Mouse (Mus musculus) embryo, embryonic 11 days (tissue): ENCODE results near the gene 9430015G10Rik.
"Not testable (repeated sequence)": the region's sequence is repeated elsewhere in the genome, so short reads cannot be mapped to it uniquely, and the experiment has no call there.

Experiments
- DNase-seq: peaks from one replicate; pipeline ENCODE4 v3.0.0-alpha.2; 2015

Gene 9430015G10Rik

GRCm38 (mm10) chr4:156099427-156099826, 10.4 kb upstream of the 9430015G10Rik start:
- DNase-seq = no peak

- DNase-seq = no peak
Measured at GRCm38 (mm10) chr4:156100501-156100900, 9.3 kb upstream of the 9430015G10Rik start.

- DNase-seq = peak; percentile 14
Measured at GRCm38 (mm10) chr4:156101481-156101903, 8.3 kb upstream of the 9430015G10Rik start.

- no peak for DNase-seq
Measured at GRCm38 (mm10) chr4:156103342-156103741, 6.4 kb upstream of the 9430015G10Rik start.

GRCm38 (mm10) chr4:156108606-156109546, 906 bp upstream of the 9430015G10Rik start:
- DNase-seq = peak; percentile 84

GRCm38 (mm10) chr4:156124077-156124476, 14.3 kb downstream of the 9430015G10Rik start:
- DNase-seq = no peak

- no peak for DNase-seq
Measured at GRCm38 (mm10) chr4:156125393-156125792, 15.6 kb downstream of the 9430015G10Rik start.

GRCm38 (mm10) chr4:156126841-156127240, 17.1 kb downstream of the 9430015G10Rik start:
- DNase-seq = no peak

- DNase-seq = no peak
Measured at GRCm38 (mm10) chr4:156128746-156129145, 19.0 kb downstream of the 9430015G10Rik start.

- DNase-seq = no peak
Measured at GRCm38 (mm10) chr4:156130436-156130835, 20.7 kb downstream of the 9430015G10Rik start, which contains the start of gene Rnf223. TSS of gene Rnf223 (plus strand) at chr4:156130513.

- no peak for DNase-seq
Measured at GRCm38 (mm10) chr4:156130940-156131339, 21.2 kb downstream of the 9430015G10Rik start.

- no peak for DNase-seq
Measured at GRCm38 (mm10) chr4:156133334-156133733, 23.6 kb downstream of the 9430015G10Rik start.

- DNase-seq = no peak
Measured at GRCm38 (mm10) chr4:156133943-156134605, 24.3 kb downstream of the 9430015G10Rik start.

- DNase-seq = no peak
Measured at GRCm38 (mm10) chr4:156135112-156135511, 25.3 kb downstream of the 9430015G10Rik start.

- no peak for DNase-seq
Measured at GRCm38 (mm10) chr4:156135801-156136200, 26.0 kb downstream of the 9430015G10Rik start.

GRCm38 (mm10) chr4:156136285-156137100, 26.7 kb downstream of the 9430015G10Rik start:
- DNase-seq = no peak

GRCm38 (mm10) chr4:156150887-156151286, 41.1 kb downstream of the 9430015G10Rik start:
- not testable (repeated sequence) for DNase-seq

- DNase-seq = no peak
Measured at GRCm38 (mm10) chr4:156154771-156155170, 45.0 kb downstream of the 9430015G10Rik start.

- DNase-seq = no peak
Measured at GRCm38 (mm10) chr4:156166477-156166876, 56.7 kb downstream of the 9430015G10Rik start.

- no peak for DNase-seq
Measured at GRCm38 (mm10) chr4:156168611-156169010, 58.8 kb downstream of the 9430015G10Rik start.

GRCm38 (mm10) chr4:156169129-156169528, 59.3 kb downstream of the 9430015G10Rik start:
- DNase-seq = no peak

- no peak for DNase-seq
Measured at GRCm38 (mm10) chr4:156171828-156172227, 62.0 kb downstream of the 9430015G10Rik start.
